Mouse (Mus musculus) heart, embryonic 12.5 days (tissue): ENCODE measurements around the gene Cyp4f13. TPM values are rescaled to one million over a fixed set of nuclear protein-coding genes. Genes with fewer than 3 reads are reported as not detected.

Experiments used
- ATAC-seq: fragments of 200-750 bp; cut with Nextera tagmentation; 2 replicates; pipeline ENCODE4 v1.8.0; 2017; ENCODE audit warnings: moderate TSS enrichment, moderate library complexity; ENCODE audit not compliant: insufficient number of reproducible peaks, low FRiP score
- H3K27ac ChIP-seq: fragments of 300-500 bp; sonication (generic); 2 replicates; pipeline ENCODE4 v1.5.1; 2016; ENCODE audit warnings: mild to moderate bottlenecking, moderate library complexity; ENCODE audit not compliant: poor library complexity, severe bottlenecking
- H3K27me3 ChIP-seq: fragments of 300-500 bp; sonication (generic); replicated peaks from 2 replicates; pipeline ENCODE4 v1.6.1; 2016; ENCODE audit warnings: mild to moderate bottlenecking, moderate library complexity
- H3K36me3 ChIP-seq: fragments of 300-500 bp; sonication (generic); 2 replicates; pipeline ENCODE4 v1.6.1; 2016; ENCODE audit warnings: mild to moderate bottlenecking, moderate library complexity
- H3K4me1 ChIP-seq: fragments of 300-500 bp; sonication (generic); replicated peaks from 2 replicates; pipeline ENCODE4 v1.6.1; 2016; ENCODE audit warnings: mild to moderate bottlenecking
- H3K4me2 ChIP-seq: fragments of 300-500 bp; sonication (generic); 2 replicates; pipeline ENCODE4 v1.6.1; 2016; ENCODE audit warnings: mild to moderate bottlenecking, moderate library complexity
- H3K4me3 ChIP-seq: fragments of 300-500 bp; sonication (generic); 2 replicates; pipeline ENCODE4 v1.5.1; 2016; ENCODE audit warnings: mild to moderate bottlenecking
- H3K9ac ChIP-seq: fragments of 300-500 bp; sonication (generic); 2 replicates; pipeline ENCODE4 v1.6.1; 2016; ENCODE audit warnings: mild to moderate bottlenecking, moderate library complexity
- H3K9me3 ChIP-seq: fragments of 300-500 bp; sonication (generic); replicated peaks from 2 replicates; pipeline ENCODE4 v1.6.1; 2016; ENCODE audit warnings: mild to moderate bottlenecking, moderate library complexity
- WGBS: fragments of 180-500 bp; shearing (Covaris S2); methylation state at CpG from one replicate; pipeline ENCODE4 v1.1.7; 2016; 5-methylcytosine and 5-hydroxymethylcytosine counted together
- polyA plus RNA-seq: library from polyadenylated mRNA; unstranded; fragments of >200 nt; fragmentation: Nextera tagmentation; extraction: Ambion mirVana; gene quantifications from 2 replicates; pipeline ENCODE4 v1.2.1, GENCODE M21; 2016

The Cyp4f13 gene
- polyA plus RNA-seq, 1 experiment from 2014 or later, result 10.9 TPM

GRCm38 (mm10) chr17:32877471-32878171, 69.6 kb downstream of the Cyp4f13 start:
- H3K4me3 ChIP-seq, result peak overlapping the region; percentile 5; the same call in 1 of the 2 replicates

More at GRCm38 (mm10) chr17:32877471-32878171, 69.6 kb downstream of the Cyp4f13 start:
- 4% methylated on average over 22 of the region's 22 CpGs for WGBS
- peak overlapping the region; percentile 44; the same call in 1 of the 2 replicates for H3K9ac ChIP-seq
- H3K27ac ChIP-seq, result no peak overlapping the region
- H3K36me3 ChIP-seq, result peaks cover 31% of the 10 kb centered on the region
- H3K4me2 ChIP-seq, result peak overlapping the region; percentile 50
- H3K4me1 ChIP-seq, result peaks cover 8% of the 10 kb centered on the region; the same call in 1 of the 2 replicates
- H3K27me3 ChIP-seq, result peaks cover 14% of the 10 kb centered on the region
- ATAC-seq, result no peak
- H3K9me3 ChIP-seq, result 0 out of 2 replicates have a peak, but pooled peaks cover 7% of the 10 kb centered on the region

Other genes starting within 250 kb of the Cyp4f13 start
- 27.6 and 28.5 TPM in 2 replicates for gene Zfp871, start 159.1 kb downstream of the Cyp4f13 start, polyA plus RNA-seq
- gene Zfp811, start 137.5 kb downstream of the Cyp4f13 start, polyA plus RNA-seq, result 0.96 and 1.7 TPM in 2 replicates
- gene Zfp799, start 117.1 kb downstream of the Cyp4f13 start, polyA plus RNA-seq, result 8.7 and 8.8 TPM in 2 replicates
- 5.3 and 6.2 TPM in 2 replicates for gene Zfp870, start 55.8 kb downstream of the Cyp4f13 start, polyA plus RNA-seq
- gene Cyp4f14, start 30.1 kb downstream of the Cyp4f13 start, polyA plus RNA-seq, result not detected in 2 replicates
- 5.7 and 6.2 TPM in 2 replicates for gene Zfp472, start 18.4 kb upstream of the Cyp4f13 start, polyA plus RNA-seq
- 6.7 and 8.0 TPM in 2 replicates for gene Zfp952, start 45.7 kb upstream of the Cyp4f13 start, polyA plus RNA-seq
- 6.5 and 6.7 TPM in 2 replicates for gene Zfp763, start 86.0 kb upstream of the Cyp4f13 start, polyA plus RNA-seq
- gene 4921501E09Rik, start 120.7 kb upstream of the Cyp4f13 start, polyA plus RNA-seq, result not detected in 2 replicates
- gene Zfp563, start 141.9 kb upstream of the Cyp4f13 start, polyA plus RNA-seq, result 4.4 and 4.7 TPM in 2 replicates
- not detected in 2 replicates for gene Morc2b, start 192.3 kb upstream of the Cyp4f13 start, polyA plus RNA-seq
- gene Olfr55, start 221.0 kb upstream of the Cyp4f13 start, polyA plus RNA-seq, result not detected in 2 replicates
- not detected in 2 replicates for gene Olfr239, start 243.9 kb upstream of the Cyp4f13 start, polyA plus RNA-seq